Comparison of ENCODE assay signal across 16 mouse cellular contexts in the genomic region with DNA sequence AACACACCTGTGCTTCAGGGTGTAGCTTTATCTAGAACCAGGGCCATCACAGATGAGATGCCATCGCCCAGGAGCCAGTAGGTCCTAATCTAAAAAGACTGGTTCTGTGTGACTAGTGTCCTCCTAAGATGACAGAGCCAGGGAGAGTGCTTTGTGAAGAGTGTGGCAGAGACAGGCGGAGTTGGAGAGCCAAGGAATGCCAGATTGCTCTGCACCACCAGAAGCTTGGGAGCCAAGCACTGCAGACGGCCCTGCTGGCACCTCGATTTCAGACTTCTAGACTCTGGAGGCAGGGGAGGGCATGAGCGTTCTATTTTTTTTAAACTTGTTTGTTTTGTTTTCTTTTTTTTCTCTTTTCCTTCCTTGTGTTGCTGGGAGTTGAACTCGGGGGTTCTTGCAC. TPM values are rescaled to one million over a fixed set of nuclear protein-coding genes. Genes with fewer than 3 reads are reported as not detected.
DNase-seq lines count a peak whose midpoint lies in the region; ATAC-seq lines count a peak whose summit lies in the region.
"Had no signal": no experiment of that assay in that cellular context is flagged by ENCODE, and none has a peak within 500 bp of the region (broad histone marks: within the 10 kb centered on the region; RNA-seq: fewer than 3 reads in every experiment).

No protein-coding gene starts in this region.

- H3K27me3 ChIP-seq in forebrain, embryonic 15.5 days, result no peaks in the 10 kb centered on the region
- H3K27me3 ChIP-seq in forebrain, embryonic 11.5 days (ENCODE audit: control insufficient read depth, insufficient read depth, low read length), result no peaks in the 10 kb centered on the region
- H3K27me3 ChIP-seq in midbrain, embryonic 10.5 days (ENCODE audit: low read depth, poor library complexity, severe bottlenecking), result no peaks in the 10 kb centered on the region
- H3K27me3 ChIP-seq: limb, embryonic 12.5 days; liver, embryonic 13.5 days; stomach, embryonic 15.5 days had no signal

- H3K4me1 ChIP-seq in forebrain, embryonic 15.5 days, result peaks cover 37% of the 10 kb centered on the region
- peaks cover 14% of the 10 kb centered on the region for H3K4me1 ChIP-seq in forebrain, embryonic 11.5 days (replicated peaks; ENCODE audit: control insufficient read depth, insufficient read depth, low read length)
- peaks cover 44% of the 10 kb centered on the region for H3K4me1 ChIP-seq in midbrain, embryonic 10.5 days

- no peak overlapping the region for H3K4me3 ChIP-seq in forebrain, embryonic 15.5 days
- H3K4me3 ChIP-seq in forebrain, embryonic 11.5 days (ENCODE audit: low read depth, low read length), result no peak overlapping the region
- no peak overlapping the region for H3K4me3 ChIP-seq in midbrain, embryonic 10.5 days
- H3K4me3 ChIP-seq: limb, embryonic 12.5 days; liver, embryonic 13.5 days; stomach, embryonic 15.5 days had no signal

- no peak; the same call in 1 of the 2 replicates for ATAC-seq in forebrain, embryonic 15.5 days (replicated peaks)
- ATAC-seq in forebrain, embryonic 11.5 days (replicated peaks; ENCODE audit: low FRiP score), result no peak
- ATAC-seq: hindbrain, embryonic 16.5 days had no signal

- DNase-seq in forebrain, embryonic 11.5 days (ENCODE audit: low spot score), result no peak
- DNase-seq in layer of hippocampus, postnatal 10 days (ENCODE audit: low spot score in 2 of 2), result peak; percentile 37 to 39
- DNase-seq in layer of hippocampus, adult 9-10 months (ENCODE audit: low spot score), result no peak
- DNase-seq in cerebellum, postnatal 10 days, result peak; percentile 76 to 79
- no peak for DNase-seq in MN1 (ENCODE audit: low spot score)
- no peak for DNase-seq in midbrain, embryonic 10.5 days (ENCODE audit: low spot score)
- DNase-seq: heart, adult 11 months; kidney, adult 11 months; liver, embryonic 13.5 days; lung, embryonic 14.5 days; lung, postnatal 36 days had no signal

- H3K36me3 ChIP-seq in forebrain, embryonic 15.5 days, result no peaks in the 10 kb centered on the region
- H3K36me3 ChIP-seq in forebrain, embryonic 11.5 days (ENCODE audit: control insufficient read depth, insufficient read depth, low read length), result no peaks in the 10 kb centered on the region
- peaks cover 18% of the 10 kb centered on the region for H3K36me3 ChIP-seq in midbrain, embryonic 10.5 days

- H3K9me3 ChIP-seq in forebrain, embryonic 15.5 days, result no peaks in the 10 kb centered on the region
- H3K9me3 ChIP-seq in forebrain, embryonic 11.5 days (ENCODE audit: control insufficient read depth, low read length), result no peaks in the 10 kb centered on the region
- no peaks in the 10 kb centered on the region for H3K9me3 ChIP-seq in midbrain, embryonic 10.5 days (replicated peaks)
- H3K9me3 ChIP-seq: limb, embryonic 12.5 days; liver, embryonic 13.5 days; stomach, embryonic 15.5 days had no signal

- H3K9ac ChIP-seq in forebrain, embryonic 15.5 days (replicated peaks), result no peak overlapping the region
- no peak overlapping the region for H3K9ac ChIP-seq in forebrain, embryonic 11.5 days (ENCODE audit: low read length)
- H3K9ac ChIP-seq: limb, embryonic 12.5 days; liver, embryonic 13.5 days; lung, embryonic 14.5 days; stomach, embryonic 15.5 days had no signal

- H3K27ac ChIP-seq in forebrain, embryonic 15.5 days (replicated peaks), result peak overlapping the region; percentile 82
- no peak overlapping the region for H3K27ac ChIP-seq in forebrain, embryonic 11.5 days (ENCODE audit: low read depth, low read length)
- H3K27ac ChIP-seq in midbrain, embryonic 10.5 days (replicated peaks), result no peak overlapping the region
- H3K27ac ChIP-seq: limb, embryonic 12.5 days; liver, embryonic 13.5 days; stomach, embryonic 15.5 days had no signal

- 57% methylated on average over 6 of the region's 6 CpGs for WGBS in forebrain, embryonic 15.5 days
- 82% methylated on average over 6 of the region's 6 CpGs for WGBS in forebrain, embryonic 11.5 days
- 85% methylated on average over 6 of the region's 6 CpGs for WGBS in midbrain, embryonic 10.5 days

- no peak overlapping the region for H3K4me2 ChIP-seq in forebrain, embryonic 15.5 days (replicated peaks)
- H3K4me2 ChIP-seq in forebrain, embryonic 11.5 days (ENCODE audit: low read depth, low read length, severe bottlenecking), result no peak overlapping the region
- H3K4me2 ChIP-seq: limb, embryonic 12.5 days; liver, embryonic 13.5 days; lung, embryonic 14.5 days; stomach, embryonic 15.5 days had no signal

RNA-seq across cellular contexts. Expression of gene Stard3, which starts 11.2 kb away (rescaled TPM):
- 53.2 and 56.5 TPM in 2 replicates for polyA plus RNA-seq in forebrain, embryonic 15.5 days (2015; fragmentation: Nextera tagmentation; extraction: Ambion mirVana)
- 38.1 and 39.9 TPM in 2 replicates for polyA plus RNA-seq in forebrain, embryonic 11.5 days (2014; fragmentation: Nextera tagmentation; extraction: Ambion mirVana)
- total RNA-seq in layer of hippocampus, postnatal 10 days (2021), result 10 to 100 TPM; 19.2 to 19.5 TPM
- polyA plus RNA-seq in midbrain, embryonic 10.5 days (2016; fragmentation: Nextera tagmentation; extraction: Ambion mirVana), result 54.5 and 55.6 TPM in 2 replicates

RNA-seq across cellular contexts. Expression of gene Tcap, which starts 14.3 kb away (rescaled TPM):
- 0.18 and 0.20 TPM in 2 replicates for polyA plus RNA-seq in forebrain, embryonic 15.5 days (2015; fragmentation: Nextera tagmentation; extraction: Ambion mirVana)
- not detected in 2 replicates for polyA plus RNA-seq in forebrain, embryonic 11.5 days (2014; fragmentation: Nextera tagmentation; extraction: Ambion mirVana)
- total RNA-seq in layer of hippocampus, postnatal 10 days (2021), result 1 to 10 TPM; 1.4 to 1.6 TPM
- polyA plus RNA-seq in midbrain, embryonic 10.5 days (2016; fragmentation: Nextera tagmentation; extraction: Ambion mirVana), result 0.19 TPM in 1 of 2 replicates, not detected in the other
- total RNA-seq: hematopoietic stem cell, adult 5-6 weeks had no signal
- polyA plus RNA-seq: lung, embryonic 14.5 days had no signal

RNA-seq across cellular contexts. Expression of gene Pnmt, which starts 16.9 kb away (rescaled TPM):
- polyA plus RNA-seq in forebrain, embryonic 15.5 days (2015; fragmentation: Nextera tagmentation; extraction: Ambion mirVana), result 0.42 and 0.70 TPM in 2 replicates
- polyA plus RNA-seq in forebrain, embryonic 11.5 days (2014; fragmentation: Nextera tagmentation; extraction: Ambion mirVana), result not detected in 2 replicates
- not detected for total RNA-seq in layer of hippocampus, postnatal 10 days (2021)
- polyA plus RNA-seq in midbrain, embryonic 10.5 days (2016; fragmentation: Nextera tagmentation; extraction: Ambion mirVana), result not detected in 2 replicates
- total RNA-seq: hematopoietic stem cell, adult 5-6 weeks had no signal
- polyA plus RNA-seq: liver, embryonic 13.5 days; lung, embryonic 14.5 days had no signal

RNA-seq across cellular contexts. Expression of gene Ppp1r1b, which starts 21.1 kb away (rescaled TPM):
- polyA plus RNA-seq in forebrain, embryonic 15.5 days (2015; fragmentation: Nextera tagmentation; extraction: Ambion mirVana), result 49.6 and 60.4 TPM in 2 replicates
- polyA plus RNA-seq in forebrain, embryonic 11.5 days (2014; fragmentation: Nextera tagmentation; extraction: Ambion mirVana), result 0.29 and 0.41 TPM in 2 replicates
- total RNA-seq in layer of hippocampus, postnatal 10 days (2021), result 10 to 100 TPM; 17.5 to 24.1 TPM
- 1.0 and 1.6 TPM in 2 replicates for polyA plus RNA-seq in midbrain, embryonic 10.5 days (2016; fragmentation: Nextera tagmentation; extraction: Ambion mirVana)

RNA-seq across cellular contexts. Expression of gene Pgap3, which starts 31.0 kb away (rescaled TPM):
- polyA plus RNA-seq in forebrain, embryonic 15.5 days (2015; fragmentation: Nextera tagmentation; extraction: Ambion mirVana), result 6.5 and 7.7 TPM in 2 replicates
- polyA plus RNA-seq in forebrain, embryonic 11.5 days (2014; fragmentation: Nextera tagmentation; extraction: Ambion mirVana), result 9.0 and 9.2 TPM in 2 replicates
- total RNA-seq in layer of hippocampus, postnatal 10 days (2021), result 10 to 100 TPM in 1 of 2 experiments, 1 to 10 TPM in 1; 8.9 to 10.1 TPM
- polyA plus RNA-seq in midbrain, embryonic 10.5 days (2016; fragmentation: Nextera tagmentation; extraction: Ambion mirVana), result 8.8 and 10.1 TPM in 2 replicates

Comparison
In these comparisons a context has a peak if more than half of its experiments do, and no peak if none do; other contexts are left out.
1. DNase-seq: peak in layer of hippocampus, postnatal 10 days (2 of 2) and cerebellum, postnatal 10 days (2 of 2); none in forebrain, embryonic 11.5 days (single experiment), layer of hippocampus, adult 9-10 months (single experiment), MN1 (single experiment) and midbrain, embryonic 10.5 days (single experiment).